Mouse (Mus musculus) liver, embryonic 18 days (tissue): Measurements from ENCODE around the gene Abhd16b. TPM values are rescaled to one million over a fixed set of nuclear protein-coding genes. Genes with fewer than 3 reads are reported as not detected.

Experiments used
- polyA plus RNA-seq: library from polyadenylated mRNA; depleted of rRNA; stranded (reverse); fragments of >200 nt; gene quantifications from 2 replicates; pipeline ENCODE4 v1.2.3, GENCODE M21; 2012; rRNA removed

The Abhd16b gene
- not detected in 2 replicates for polyA plus RNA-seq

DNA sequence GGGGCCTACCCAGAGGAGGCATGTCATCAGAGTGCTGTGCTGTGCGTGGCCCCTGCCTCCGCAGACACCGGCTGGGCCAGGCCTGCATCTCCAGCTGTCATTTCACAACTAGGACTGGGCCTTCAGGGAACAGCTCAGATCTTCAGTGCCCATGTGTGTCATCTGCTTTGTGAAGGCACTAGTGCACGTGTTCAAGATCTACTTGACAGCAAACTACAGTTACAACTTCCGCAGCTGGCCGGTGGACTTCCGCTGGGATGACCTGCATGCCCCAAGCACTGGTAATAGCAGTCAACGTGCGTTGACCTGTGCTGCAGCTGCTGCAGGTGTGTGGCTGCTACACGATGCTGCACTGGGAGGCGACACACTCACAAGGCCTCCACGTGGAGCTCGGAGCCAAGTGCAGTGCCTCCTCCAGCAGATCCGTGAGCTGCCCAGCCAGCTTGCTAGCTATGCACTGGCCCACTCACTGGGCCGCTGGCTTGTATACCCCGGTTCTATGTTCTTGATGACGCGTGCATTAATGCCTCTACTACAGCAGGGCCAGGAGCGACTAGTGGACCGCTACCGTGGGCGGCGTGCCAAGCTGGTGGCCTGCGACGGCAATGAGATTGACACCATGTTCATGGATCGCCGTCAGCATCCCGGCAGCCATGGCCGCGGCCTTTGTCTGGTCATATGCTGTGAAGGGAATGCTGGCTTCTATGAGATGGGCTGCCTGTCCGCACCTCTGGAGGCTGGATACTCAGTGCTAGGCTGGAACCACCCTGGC is at the start of gene Abhd16b:
Gene Abhd16b, plus strand, starts transcription at position 51 of the 772 bp plus-strand sequence.

DNA sequence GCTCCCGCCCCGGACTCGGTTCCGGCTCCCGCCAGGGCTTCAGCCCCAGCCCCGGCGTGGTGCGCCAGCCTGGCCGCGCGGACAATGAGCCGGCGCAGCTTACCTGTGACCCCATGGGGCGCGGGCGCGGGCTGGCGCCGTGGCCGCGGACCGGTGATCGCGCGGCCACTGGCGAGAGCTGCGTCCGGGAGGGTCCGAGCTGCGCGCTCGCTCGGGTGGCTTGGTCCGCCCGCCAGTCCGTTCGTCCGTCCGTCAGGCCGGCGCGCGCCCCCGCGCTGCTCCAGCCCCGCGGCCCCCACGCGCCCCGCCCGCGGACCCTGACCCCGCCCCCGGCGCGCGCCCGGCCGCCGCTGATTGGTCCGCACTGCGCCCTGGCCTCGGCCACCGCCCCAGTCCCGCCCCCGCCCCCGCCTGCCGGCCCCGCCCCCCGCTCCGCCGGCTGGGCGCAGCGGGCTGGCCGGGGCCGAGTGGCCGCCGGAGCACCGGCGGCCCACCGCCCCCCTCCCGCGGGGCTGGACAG is 33.8 kb upstream of the Abhd16b start, which contains the start of gene Zbtb46:
Gene Zbtb46, minus strand, starts transcription at position 274 of the 520 bp plus-strand sequence.

DNA sequence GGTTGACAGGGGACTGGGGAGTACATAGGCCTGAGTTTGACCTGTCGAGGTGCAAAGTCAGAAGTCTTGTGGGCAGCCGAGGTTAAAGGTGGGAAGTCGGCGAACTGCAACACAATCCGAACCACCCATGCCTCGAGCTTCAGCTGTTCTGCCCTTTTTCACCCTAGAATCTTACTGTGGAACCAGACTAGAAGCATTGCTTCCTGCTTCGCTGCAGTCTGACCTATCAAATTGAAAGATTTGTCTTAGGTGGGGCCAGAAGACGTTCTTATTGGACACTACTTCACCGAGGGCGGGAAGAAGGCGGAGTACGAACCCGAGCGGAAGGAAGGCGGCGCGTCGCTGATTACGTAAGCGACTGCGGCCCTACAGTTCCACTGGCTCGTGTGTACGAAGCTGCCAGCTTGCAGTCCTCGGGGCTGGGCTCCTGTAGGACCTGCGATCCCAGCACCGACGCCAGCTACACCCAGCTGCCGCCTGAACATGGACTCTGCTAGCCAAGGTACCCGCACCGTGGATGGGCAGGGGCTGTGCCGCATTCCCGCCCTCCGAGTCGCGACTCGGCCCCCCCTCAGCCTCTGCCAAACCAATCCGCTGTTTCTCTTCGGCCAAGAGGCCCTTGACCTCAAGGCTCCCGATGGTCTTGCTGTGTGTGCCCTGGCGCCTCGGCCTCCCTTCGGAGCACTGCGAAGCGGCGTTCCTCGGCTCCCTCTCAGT is 4.0 kb downstream of the Abhd16b start, which contains the start of gene Tpd52l2:
Gene Tpd52l2, plus strand, starts transcription at position 312 of the 717 bp plus-strand sequence.

DNA sequence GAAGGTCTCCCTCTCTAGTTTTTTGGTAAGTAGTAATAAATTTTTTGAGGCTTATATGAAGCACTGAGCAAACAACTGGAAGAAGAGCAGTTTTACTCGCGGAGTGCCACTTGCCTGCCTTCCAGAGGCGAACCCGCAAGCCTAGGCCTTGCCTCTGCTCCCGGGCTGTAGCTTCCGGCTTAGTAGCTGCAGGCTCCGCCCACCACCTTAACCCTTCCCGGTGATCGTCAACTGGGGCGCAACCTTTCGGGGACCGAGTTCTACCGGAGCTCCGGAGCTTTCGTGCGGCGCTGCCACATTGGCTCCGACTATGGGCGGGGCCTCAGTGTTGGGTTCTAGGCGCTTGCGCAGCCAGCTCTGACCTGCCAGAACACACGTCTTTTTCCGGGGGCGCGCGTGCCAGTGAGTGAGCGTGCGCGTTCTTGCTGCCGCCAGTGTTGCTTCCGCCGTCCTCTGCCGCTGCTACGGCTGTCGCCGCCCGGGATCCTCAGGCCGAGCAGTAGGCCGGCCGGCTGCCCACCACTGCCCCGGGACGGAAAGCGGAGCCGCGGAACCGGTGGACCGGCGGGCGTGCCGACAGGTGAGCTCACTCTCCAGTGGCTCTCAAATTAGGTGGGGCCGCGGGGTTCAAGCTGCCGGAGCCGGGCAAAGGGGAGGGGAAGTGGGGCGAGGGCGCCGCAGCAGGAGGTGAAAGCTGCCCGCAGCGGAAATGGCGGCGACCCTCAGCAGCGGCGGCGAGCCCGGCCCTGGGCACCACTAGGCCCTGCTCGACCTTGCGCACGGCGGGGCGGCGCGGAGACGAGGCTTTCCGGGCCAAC is 27.3 kb downstream of the Abhd16b start, which contains the start of gene Dnajc5:
Gene Dnajc5, plus strand, starts transcription at position 368 of the 818 bp plus-strand sequence.

Other genes with a start within 250 kb of the Abhd16b start
- 10.0 and 10.9 TPM in 2 replicates for gene Gmeb2, start 205.2 kb upstream of the Abhd16b start, polyA plus RNA-seq
- 0.02 and 0.05 TPM in 2 replicates for gene Stmn3, start 178.7 kb upstream of the Abhd16b start, polyA plus RNA-seq
- gene Rtel1, start 173.5 kb upstream of the Abhd16b start, polyA plus RNA-seq = 22.6 and 25.0 TPM in 2 replicates
- gene Zgpat, start 128.3 kb upstream of the Abhd16b start, polyA plus RNA-seq = 9.7 and 10.8 TPM in 2 replicates
- 18.3 and 21.0 TPM in 2 replicates for gene Arfrp1, start 127.8 kb upstream of the Abhd16b start, polyA plus RNA-seq
- 10.6 and 12.7 TPM in 2 replicates for gene Lime1, start 113.1 kb upstream of the Abhd16b start, polyA plus RNA-seq
- 2.8 and 3.5 TPM in 2 replicates for gene Zbtb46, start 33.8 kb upstream of the Abhd16b start, polyA plus RNA-seq
- 32.5 and 33.9 TPM in 2 replicates for gene Tpd52l2, start 3.9 kb downstream of the Abhd16b start, polyA plus RNA-seq
- 14.9 and 17.4 TPM in 2 replicates for gene Dnajc5, start 27.3 kb downstream of the Abhd16b start, polyA plus RNA-seq
- gene Uckl1, start 91.7 kb downstream of the Abhd16b start, polyA plus RNA-seq = 40.3 and 46.7 TPM in 2 replicates
- 17.8 and 22.9 TPM in 2 replicates for gene Prpf6, start 98.7 kb downstream of the Abhd16b start, polyA plus RNA-seq
- gene Zfp512b, start 99.6 kb downstream of the Abhd16b start, polyA plus RNA-seq = 12.5 and 13.4 TPM in 2 replicates
- 3.4 and 3.6 TPM in 2 replicates for gene Samd10, start 106.0 kb downstream of the Abhd16b start, polyA plus RNA-seq
- gene Gm29797, start 163.8 kb downstream of the Abhd16b start, polyA plus RNA-seq = 0.06 TPM in 1 of 2 replicates, not detected in the other
- gene Sox18, start 178.4 kb downstream of the Abhd16b start, polyA plus RNA-seq = 7.6 and 7.7 TPM in 2 replicates
- 4.4 and 5.1 TPM in 2 replicates for gene Tcea2, start 187.1 kb downstream of the Abhd16b start, polyA plus RNA-seq
- gene Rgs19, start 200.8 kb downstream of the Abhd16b start, polyA plus RNA-seq = 31.3 and 37.0 TPM in 2 replicates
- gene Lkaaear1, start 205.2 kb downstream of the Abhd16b start, polyA plus RNA-seq = not detected in 2 replicates
- 0.10 and 0.14 TPM in 2 replicates for gene Oprl1, start 221.8 kb downstream of the Abhd16b start, polyA plus RNA-seq